Mouse (Mus musculus): Measurements from ENCODE around the gene Kifc1. TPM values are rescaled to one million over a fixed set of nuclear protein-coding genes. Genes with fewer than 3 reads are reported as not detected.
A peak's percentile ranks its signal among the peaks of the same experiment; 100 is the strongest.
"Not testable (repeated sequence)": the region's sequence is repeated elsewhere in the genome, so short reads cannot be mapped to it uniquely, and the experiment has no call there.

Kifc1 gene
- total RNA-seq, 2 experiments from 2014 or later: 3.1 to 3.7 TPM

DNA sequence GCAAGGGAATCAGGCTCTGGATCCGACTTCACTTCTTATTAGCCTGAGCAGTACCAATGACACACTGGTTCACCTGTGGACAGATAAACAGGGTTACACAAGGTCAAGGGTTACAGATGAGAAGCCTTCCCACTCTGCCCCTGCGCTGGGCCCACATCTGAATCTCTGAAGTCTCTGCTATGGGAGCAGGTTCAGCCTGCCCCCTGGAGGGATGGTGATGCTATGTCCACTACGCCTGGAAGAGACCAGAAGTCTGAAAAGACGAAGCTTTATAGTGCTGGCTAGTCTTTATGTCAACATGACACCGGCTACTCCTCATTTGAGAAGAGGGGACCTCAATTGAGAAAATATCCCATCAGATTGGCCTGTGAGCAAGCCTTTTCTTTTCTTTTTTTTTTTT lies 14.7 kb downstream of the Kifc1 start:
- intact Hi-C loops (cut with DNase I); DNase-seq (ENCODE audit: low spot score in 2 of 2): not testable (repeated sequence)

DNA sequence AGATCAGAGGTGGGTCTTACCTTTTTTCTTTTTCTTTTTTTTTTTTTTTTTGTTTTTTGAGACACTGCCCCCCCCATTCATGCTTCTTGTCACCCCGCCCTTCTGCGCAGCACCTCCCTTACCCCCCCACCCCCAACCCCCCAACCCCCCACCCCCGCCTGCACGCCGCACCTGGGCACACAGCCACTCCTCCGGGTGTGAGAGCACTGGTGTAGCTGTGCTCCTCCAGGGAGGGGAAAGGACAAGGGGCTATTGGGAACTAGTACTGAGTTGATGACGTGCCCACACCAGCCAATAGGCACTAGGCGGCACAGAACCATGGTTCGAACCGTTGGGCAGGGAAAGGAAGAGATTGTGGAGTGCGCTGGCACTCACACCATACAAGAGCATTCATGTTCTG lies 16.1 kb downstream of the Kifc1 start:
- no peak for DNase-seq (ENCODE audit: low spot score in 2 of 2)
- intact Hi-C loops (cut with DNase I): no loop called here

DNA sequence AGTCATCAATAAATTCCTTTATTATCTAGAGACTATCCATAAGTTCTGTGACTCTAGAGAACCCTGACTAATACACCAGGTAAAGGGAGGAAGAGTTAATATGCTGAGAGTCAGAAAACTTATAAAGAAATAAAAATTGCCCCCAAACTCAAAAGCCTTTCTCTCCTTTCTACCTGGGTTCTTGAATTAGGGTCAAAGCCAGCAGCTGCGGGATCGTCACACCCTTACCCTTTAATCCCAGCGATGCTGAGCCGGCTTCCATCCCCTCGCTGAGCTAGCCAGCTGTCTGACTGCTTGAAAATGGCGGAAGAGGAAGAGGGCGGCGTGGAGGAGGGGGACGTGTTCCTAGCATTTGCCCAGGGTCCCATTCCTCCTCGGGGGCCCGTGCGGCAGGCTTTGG lies 16.9 kb downstream of the Kifc1 start, which contains the start of gene Gm7029:
Gene Gm7029 (plus strand): TSS at position 301 of the 400 bp plus-strand sequence.
- DNase-seq (ENCODE audit: low spot score in 2 of 2); intact Hi-C loops (cut with DNase I): not testable (repeated sequence)

DNA sequence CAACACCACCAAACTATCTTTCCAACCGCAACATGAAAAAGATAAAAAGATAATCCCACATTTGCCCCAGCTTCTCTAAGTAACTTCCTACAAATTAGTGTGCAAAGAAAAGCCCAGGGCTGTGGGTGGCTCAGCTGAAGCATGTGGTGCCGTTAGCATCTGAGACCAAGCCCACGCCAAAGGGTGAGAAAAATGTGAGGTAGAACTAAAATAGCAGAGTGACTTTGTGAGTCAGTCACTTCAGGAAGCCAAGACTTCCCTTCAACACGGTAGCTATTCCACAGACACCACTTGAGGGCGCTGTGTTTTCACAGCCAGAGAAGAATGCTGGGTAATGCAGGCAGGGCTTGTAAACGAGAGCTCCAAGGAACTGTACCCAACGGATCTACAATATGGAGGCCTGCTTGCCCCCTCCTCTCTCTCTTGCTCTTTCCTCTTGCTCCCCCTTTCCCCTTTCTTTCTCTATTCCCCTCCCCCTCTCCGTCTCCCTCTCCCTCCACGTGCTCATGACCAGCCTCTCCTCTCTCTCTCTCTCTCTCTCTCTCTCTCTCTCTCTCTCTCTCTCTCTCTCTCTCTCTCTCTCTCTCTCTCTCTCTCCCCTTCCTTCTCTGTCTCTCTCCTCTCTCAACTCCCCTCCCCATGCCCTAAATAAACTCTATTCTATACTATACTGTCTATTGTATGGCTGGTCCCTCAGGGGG lies 25.0 kb downstream of the Kifc1 start:
- intact Hi-C loops (cut with DNase I): no loop called here
- DNase-seq (ENCODE audit: low spot score in 2 of 2): peak; percentile 82 to 93

DNA sequence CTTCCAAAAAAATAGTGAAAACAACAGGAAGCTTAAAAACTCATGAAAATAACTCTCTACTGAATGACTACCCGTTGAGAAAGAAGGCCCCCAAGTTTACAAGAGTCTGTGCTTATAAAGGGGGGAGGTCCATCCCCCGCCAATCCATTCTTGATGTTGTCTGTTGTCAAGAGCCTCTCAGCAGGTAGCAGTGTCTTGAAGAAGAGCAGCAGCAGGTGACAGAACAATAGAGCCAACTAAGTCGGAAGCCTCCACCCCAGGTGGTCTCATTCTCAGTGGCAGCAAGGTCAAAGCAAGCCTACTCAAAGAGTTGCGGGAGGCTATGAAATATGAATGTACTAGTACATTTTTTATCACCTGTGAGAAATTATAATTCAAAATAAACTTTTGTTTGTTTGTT lies 32.6 kb downstream of the Kifc1 start:
- no peak for DNase-seq (ENCODE audit: low spot score in 2 of 2)
- intact Hi-C loops (cut with DNase I): no loop called here

DNA sequence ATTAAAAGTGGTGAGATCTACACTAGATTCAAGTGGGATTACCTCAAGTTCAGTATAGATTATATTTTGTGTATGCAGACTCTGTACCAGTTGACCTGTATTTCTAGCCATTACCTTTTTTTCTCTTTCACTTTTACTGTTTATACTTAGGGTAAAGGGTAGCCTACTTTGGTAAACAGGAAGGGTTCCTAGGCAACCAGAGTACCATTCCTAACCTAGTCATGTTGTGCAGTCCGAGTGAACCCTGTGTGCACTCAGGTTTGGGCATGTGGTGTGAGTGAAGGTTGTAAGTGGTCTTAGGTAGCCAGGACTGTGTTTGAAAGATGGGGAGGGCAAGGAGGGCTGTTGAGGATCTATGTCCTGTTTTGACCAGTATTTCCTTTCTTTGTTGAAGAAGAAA lies 39.1 kb downstream of the Kifc1 start:
- DNase-seq (ENCODE audit: low spot score in 2 of 2): no peak
- intact Hi-C loops (cut with DNase I): no loop called here

DNA sequence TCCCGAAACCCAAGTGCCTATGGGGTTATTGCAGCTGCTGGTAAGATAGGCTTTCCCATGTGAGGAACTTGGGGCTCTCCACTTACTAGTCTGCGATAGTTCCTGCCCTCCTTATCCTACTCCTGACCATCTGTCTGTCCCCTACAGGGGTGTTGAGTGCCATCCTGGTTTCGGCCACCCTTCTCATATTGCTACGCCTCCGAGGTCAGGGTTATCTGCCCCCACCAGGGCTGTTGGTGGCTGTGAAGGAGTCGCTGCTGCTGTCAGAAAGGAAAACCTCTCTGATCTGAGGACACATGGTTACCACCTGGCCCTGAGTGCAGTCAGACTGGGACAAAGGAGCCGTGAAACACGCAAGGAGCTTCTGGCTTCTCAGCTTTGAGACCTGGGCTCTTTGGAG lies 42.3 kb downstream of the Kifc1 start:
- intact Hi-C loops (cut with DNase I): no loop called here
- DNase-seq (ENCODE audit: low spot score in 2 of 2): no peak

DNA sequence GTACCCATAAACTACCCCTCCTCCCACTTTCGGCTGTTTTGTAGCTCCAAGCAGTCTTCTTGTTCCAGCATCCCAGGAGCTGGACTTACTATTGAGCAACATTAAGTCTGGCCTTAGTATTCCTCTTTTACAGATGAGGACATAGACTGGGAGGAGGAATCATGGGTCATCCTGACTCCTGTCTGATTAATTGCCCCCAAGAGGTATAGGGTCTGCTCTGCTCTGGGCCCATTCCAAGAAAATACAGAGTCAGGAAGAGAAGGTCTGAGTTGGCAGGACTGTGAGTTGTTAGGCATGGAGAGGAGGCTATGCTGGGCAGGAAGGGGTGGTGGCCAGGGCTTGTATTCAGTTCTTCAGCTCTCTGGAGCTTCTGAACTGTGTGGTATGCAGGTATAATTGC lies 46.3 kb downstream of the Kifc1 start:
- no peak for DNase-seq (ENCODE audit: low spot score in 2 of 2)
- intact Hi-C loops (cut with DNase I): no loop called here

DNA sequence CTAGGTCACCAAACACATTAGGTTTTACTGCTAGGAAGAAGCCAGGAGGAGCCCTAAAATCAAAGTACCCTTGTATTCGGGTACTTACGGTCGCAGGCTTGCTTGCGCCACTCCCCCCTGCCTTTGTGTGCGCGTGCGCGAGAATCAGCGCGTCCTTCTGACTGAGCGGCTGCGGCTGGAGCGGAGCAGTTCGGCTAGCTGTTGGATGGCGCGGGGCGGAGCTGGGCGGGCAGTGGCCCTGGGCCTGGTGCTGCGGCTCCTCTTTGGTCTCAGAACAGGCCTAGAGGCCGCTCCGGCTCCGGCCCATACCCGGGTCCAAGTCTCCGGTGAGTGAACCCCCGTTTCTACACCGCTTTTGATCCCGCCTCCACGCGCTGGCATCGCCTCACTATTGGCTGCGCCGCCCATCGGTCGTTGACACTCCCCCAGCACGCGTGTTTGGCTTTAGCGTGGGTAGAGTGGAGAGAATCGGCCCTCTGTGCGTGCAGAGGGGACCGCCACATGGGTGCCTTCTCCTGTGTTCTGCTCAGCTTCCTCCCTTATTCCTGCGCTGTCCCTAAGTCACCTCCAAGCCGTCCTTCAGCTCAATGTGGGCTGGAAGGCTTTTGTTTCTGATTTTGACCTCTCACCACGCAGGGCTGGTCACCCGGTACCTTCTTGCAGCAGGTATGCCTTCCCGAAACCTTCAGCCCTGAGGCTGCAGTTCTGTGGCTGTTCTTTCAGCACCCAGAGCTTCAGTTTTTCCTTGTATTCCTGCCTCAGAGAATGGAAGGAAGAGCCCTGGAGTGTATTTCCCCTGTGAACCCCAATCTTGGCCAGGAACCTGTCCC lies 47.3 kb downstream of the Kifc1 start, which contains the start of gene Cd320:
Gene Cd320 (plus strand): TSS at position 126 of the 830 bp plus-strand sequence.
- peak; percentile 92 to 93 for DNase-seq (ENCODE audit: low spot score in 2 of 2)
- intact Hi-C loops (cut with DNase I): no loop called here

DNA sequence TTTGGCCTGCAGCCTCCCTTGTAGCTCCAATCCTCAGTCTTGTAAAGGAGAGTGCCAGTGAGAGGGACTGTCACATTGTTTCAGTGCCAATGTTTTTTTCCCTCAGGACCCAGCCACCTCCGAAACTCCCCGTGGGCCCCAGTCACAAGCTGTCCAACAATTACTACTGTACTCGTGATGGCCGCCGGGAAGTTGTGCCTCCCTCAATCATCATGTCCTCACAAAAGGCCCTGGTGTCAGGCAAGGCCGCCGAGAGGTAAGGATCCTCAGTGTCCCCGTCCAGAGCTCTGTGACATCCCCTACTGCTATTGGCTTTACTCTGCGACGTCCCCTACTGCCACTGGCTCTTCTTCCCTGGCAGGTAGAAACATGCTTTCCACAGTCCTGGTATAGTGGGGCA lies 60.9 kb downstream of the Kifc1 start:
- intact Hi-C loops (cut with DNase I): no loop called here
- DNase-seq (ENCODE audit: low spot score in 2 of 2): no peak

DNA sequence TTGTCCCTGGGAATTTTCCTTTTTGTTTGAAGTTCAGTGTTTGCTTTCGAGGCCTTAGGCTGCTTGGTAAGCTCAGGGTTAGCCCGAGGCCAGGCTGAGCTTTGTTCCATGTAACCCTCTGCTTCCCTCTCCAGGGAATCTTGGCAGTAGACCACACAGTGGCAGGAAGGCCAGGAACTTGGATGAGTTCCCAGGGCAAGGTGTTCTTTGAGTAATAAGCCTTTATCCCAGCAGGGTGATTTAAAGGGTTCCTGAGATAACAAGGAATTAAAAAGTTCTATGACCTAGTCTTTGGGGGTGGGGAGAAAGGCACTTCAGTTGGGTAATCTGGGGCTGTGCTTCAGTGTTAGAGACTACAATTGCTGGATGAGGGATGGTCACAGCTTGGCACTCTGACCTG lies 61.6 kb downstream of the Kifc1 start:
- intact Hi-C loops (cut with DNase I): no loop called here
- no peak for DNase-seq (ENCODE audit: low spot score in 2 of 2)

DNA sequence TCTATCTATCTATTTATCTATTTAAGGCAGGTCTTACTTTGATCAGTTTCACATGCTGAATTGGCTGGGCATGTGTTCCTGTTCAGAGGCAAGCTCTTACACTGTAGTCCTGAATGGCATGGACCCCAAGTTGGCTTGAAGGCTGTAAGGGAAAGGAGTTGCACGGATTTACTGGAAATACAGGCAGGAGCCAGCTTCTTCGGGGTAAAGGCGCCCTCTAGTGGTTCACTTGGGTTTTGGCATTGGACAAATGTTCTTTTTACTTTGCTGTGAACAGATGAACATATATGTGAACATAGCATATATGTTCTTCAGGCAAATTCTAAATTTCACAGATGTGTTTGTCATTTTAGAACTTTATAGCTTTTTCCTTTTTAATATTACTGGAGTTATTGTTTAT lies 63.6 kb downstream of the Kifc1 start:
- intact Hi-C loops (cut with DNase I): no loop called here
- peak; percentile 78 to 79 for DNase-seq (ENCODE audit: low spot score in 2 of 2)

Small RNA genes within 50 kb of the gene (microRNA-seq; reads per million reads assigned to microRNA genes)
- gene Gm27740: 0 reads per million in 2 experiments

Other genes with a start within 250 kb of the Kifc1 start
- 100 to 1,000 TPM; 109 to 116 TPM for gene Hnrnpm, start 203.8 kb downstream of the Kifc1 start, total RNA-seq (2021)
- gene March2, start 172.0 kb downstream of the Kifc1 start, total RNA-seq (2021): 10 to 100 TPM; 83.5 to 84.8 TPM
- 100 to 1,000 TPM; 302 to 341 TPM for gene Rab11b, start 130.1 kb downstream of the Kifc1 start, total RNA-seq (2021)
- gene Angptl4, start 108.8 kb downstream of the Kifc1 start, total RNA-seq (2021): 1 to 10 TPM; 5.5 to 6.6 TPM
- gene Kank3, start 80.1 kb downstream of the Kifc1 start, total RNA-seq (2021): 10 to 100 TPM; 36.2 to 41.2 TPM
- 100 to 1,000 TPM; 681 to 713 TPM for gene Rps28, start 66.1 kb downstream of the Kifc1 start, total RNA-seq (2021)
- gene Ndufa7, start 66.1 kb downstream of the Kifc1 start, total RNA-seq (2021): 100 to 1,000 TPM; 229 to 243 TPM
- 10 to 100 TPM; 29.3 to 31.9 TPM for gene Cd320, start 47.6 kb downstream of the Kifc1 start, total RNA-seq (2021)
- not detected for gene Gm7029, start 16.8 kb downstream of the Kifc1 start, total RNA-seq (2021)
- not detected for gene Platr17, start 14.5 kb upstream of the Kifc1 start, total RNA-seq (2021)
- 10 to 100 TPM; 25.4 to 29.3 TPM for gene Daxx, start 18.8 kb upstream of the Kifc1 start, total RNA-seq (2021)
- gene Tapbp, start 25.2 kb upstream of the Kifc1 start, total RNA-seq (2021): 10 to 100 TPM; 23.3 to 35.7 TPM
- gene Zbtb22, start 25.2 kb upstream of the Kifc1 start, total RNA-seq (2021): 10 to 100 TPM; 29.7 to 35.2 TPM
- 10 to 100 TPM; 65.1 to 68.3 TPM for gene Rgl2, start 38.9 kb upstream of the Kifc1 start, total RNA-seq (2021)
- 10 to 100 TPM; 88.3 to 99.4 TPM for gene Pfdn6, start 49.7 kb upstream of the Kifc1 start, total RNA-seq (2021)
- 10 to 100 TPM; 14.1 to 17.2 TPM for gene Wdr46, start 50.0 kb upstream of the Kifc1 start, total RNA-seq (2021)
- gene B3galt4, start 60.8 kb upstream of the Kifc1 start, total RNA-seq (2021): 1 to 10 TPM; 5.6 to 8.1 TPM
- 10 to 100 TPM; 80.3 to 83.6 TPM for gene Vps52, start 65.2 kb upstream of the Kifc1 start, total RNA-seq (2021)
- 100 to 1,000 TPM; 325 to 332 TPM for gene Rps18, start 65.3 kb upstream of the Kifc1 start, total RNA-seq (2021)
- gene H2-K1, start 109.7 kb upstream of the Kifc1 start, total RNA-seq (2021): 10 to 100 TPM; 10.3 to 13.6 TPM
- 10 to 100 TPM; 25.3 to 30.8 TPM for gene Ring1, start 134.0 kb upstream of the Kifc1 start, total RNA-seq (2021)
- 10 to 100 TPM; 27.7 to 30.1 TPM for gene H2-Ke6, start 137.4 kb upstream of the Kifc1 start, total RNA-seq (2021)
- gene Slc39a7, start 141.0 kb upstream of the Kifc1 start, total RNA-seq (2021): 10 to 100 TPM; 95.3 to 99.9 TPM
- 10 to 100 TPM; 81.7 to 86.7 TPM for gene Rxrb, start 141.2 kb upstream of the Kifc1 start, total RNA-seq (2021)
- 10 to 100 TPM; 16.6 to 22.6 TPM for gene Col11a2, start 148.8 kb upstream of the Kifc1 start, total RNA-seq (2021)
- gene H2-Oa, start 201.7 kb upstream of the Kifc1 start, total RNA-seq (2021): under 1 TPM in 1 of 2 experiments, not detected in 1; 0.32 TPM
- gene H2-DMa, start 228.9 kb upstream of the Kifc1 start, total RNA-seq (2021): 10 to 100 TPM; 25.8 to 29.1 TPM
- 100 to 1,000 TPM; 231 to 249 TPM for gene Brd2, start 232.0 kb upstream of the Kifc1 start, total RNA-seq (2021)